Mouse (Mus musculus) spleen, adult 2 months (tissue): ENCODE results near the gene Olfr791. TPM values are rescaled to one million over a fixed set of nuclear protein-coding genes. Genes with fewer than 3 reads are reported as not detected.

Source experiments
- DNase-seq, 2 experiments: peaks; one replicate each; pipeline versions ENCODE4 v3.0.0 to v3.0.0-alpha.2; 2012 to 2021; ENCODE audit warnings: low spot score in 2 of 2, low read depth in 1 of 2
- H3K27ac ChIP-seq: fragments of 200-500 bp; 2 replicates; pipeline ENCODE4 v1.5.1; 2012; ENCODE audit warnings: low read length, inconsistent platforms; ENCODE audit not compliant: insufficient read depth
- H3K27me3 ChIP-seq: fragments of 200-500 bp; 2 replicates; pipeline ENCODE4 v1.6.1; 2012; ENCODE audit warnings: mild to moderate bottlenecking, moderate library complexity, low read length, inconsistent platforms; ENCODE audit not compliant: control insufficient read depth, insufficient read depth
- H3K36me3 ChIP-seq: fragments of 200-500 bp; 2 replicates; pipeline ENCODE4 v1.6.1; 2012; ENCODE audit warnings: mild to moderate bottlenecking, low read length, inconsistent platforms; ENCODE audit not compliant: control insufficient read depth, insufficient read depth
- H3K4me1 ChIP-seq: fragments of 200-500 bp; 2 replicates; pipeline ENCODE4 v1.6.1; 2011; ENCODE audit warnings: inconsistent platforms; ENCODE audit not compliant: control insufficient read depth, insufficient read depth, insufficient read length
- H3K4me3 ChIP-seq: fragments of 200-500 bp; 2 replicates; pipeline ENCODE4 v1.5.1; 2011; ENCODE audit warnings: mild to moderate bottlenecking, inconsistent platforms; ENCODE audit not compliant: insufficient read depth, insufficient read length; ENCODE audit errors: extremely low read depth
- CTCF ChIP-seq: fragments of 200-500 bp; IDR thresholded peaks from 2 replicates; pipeline ENCODE4 v1.5.1; 2011; ENCODE audit warnings: mild to moderate bottlenecking, inconsistent platforms; ENCODE audit not compliant: insufficient read depth, insufficient read length, insufficient replicate concordance; ENCODE audit errors: extremely low read depth
- POLR2A ChIP-seq: fragments of 200-500 bp; IDR thresholded peaks from 2 replicates; pipeline ENCODE4 v1.6.1; 2011; ENCODE audit warnings: low read depth, low read length, inconsistent platforms
- WGBS: fragments of 180-500 bp; shearing (Covaris S2); methylation state at CpG from one replicate; pipeline ENCODE4 v1.1.7; 2018; 5-methylcytosine and 5-hydroxymethylcytosine counted together
- polyA plus RNA-seq: library from polyadenylated mRNA; depleted of rRNA; stranded (reverse); fragments of >200 nt; gene quantifications from 2 replicates; pipeline ENCODE4 v1.2.3, GENCODE M21; 2012; rRNA removed

The Olfr791 gene
- polyA plus RNA-seq = not detected in 2 replicates

DNA sequence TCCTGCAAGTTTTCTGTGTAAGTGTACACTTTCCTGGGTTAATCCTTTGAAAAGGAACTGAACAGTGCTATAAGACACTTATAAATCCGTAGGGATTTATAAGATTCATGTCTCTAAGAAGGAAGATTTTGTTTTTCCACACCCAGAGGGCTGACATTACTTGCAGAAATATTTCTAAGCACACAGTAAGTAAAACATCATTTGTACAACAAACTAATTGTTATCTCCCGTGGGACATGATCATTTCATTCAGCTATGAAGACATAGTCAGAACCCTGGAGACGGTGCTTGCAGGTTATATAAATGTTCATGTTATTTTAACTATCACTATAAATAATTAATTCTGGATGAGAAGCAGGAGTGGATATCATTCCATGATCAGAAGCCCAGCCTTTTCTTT is at the start of gene Olfr791:
Olfr791 (plus strand) TSS at position 301 of the 400 bp plus-strand sequence.
- no peak within 1 kb of the TSS for H3K27ac ChIP-seq
- H3K27me3 ChIP-seq = no peaks in the 10 kb centered on the region
- no peak within 1 kb of the TSS for H3K4me3 ChIP-seq
- WGBS = 69% methylated on average over 3 of the region's 3 CpGs
- TF ChIP-seq POLR2A (no peak), CTCF (no peak)
- no peak for DNase-seq
- no peaks in the 10 kb centered on the region for H3K36me3 ChIP-seq
- H3K4me1 ChIP-seq = no peaks in the 10 kb centered on the region

DNA sequence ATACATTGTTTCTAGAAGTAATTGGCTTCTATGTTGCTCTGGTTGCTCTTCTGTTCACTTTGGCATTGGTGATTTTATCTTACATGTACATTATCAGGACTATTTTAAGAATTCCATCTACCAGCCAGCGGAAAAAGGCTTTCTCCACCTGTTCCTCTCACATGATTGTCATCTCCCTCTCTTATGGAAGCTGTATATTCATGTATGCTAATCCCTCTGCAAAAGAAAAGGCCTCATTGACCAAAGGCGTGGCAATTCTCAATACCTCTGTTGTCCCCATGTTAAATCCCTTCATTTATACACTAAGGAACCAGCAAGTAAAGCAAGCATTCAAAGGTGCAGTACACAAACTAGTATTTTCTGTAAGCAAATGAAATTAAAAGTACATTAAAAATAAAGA is 48.3 kb upstream of the Olfr791 start:
- no peak overlapping the region for H3K27ac ChIP-seq
- TF ChIP-seq CTCF (no peak), POLR2A (no peak)
- H3K4me1 ChIP-seq = no peaks in the 10 kb centered on the region
- 75% methylated on average over 2 of the region's 2 CpGs for WGBS
- DNase-seq = no peak
- H3K4me3 ChIP-seq = no peak overlapping the region
- H3K27me3 ChIP-seq = no peaks in the 10 kb centered on the region
- no peaks in the 10 kb centered on the region for H3K36me3 ChIP-seq

DNA sequence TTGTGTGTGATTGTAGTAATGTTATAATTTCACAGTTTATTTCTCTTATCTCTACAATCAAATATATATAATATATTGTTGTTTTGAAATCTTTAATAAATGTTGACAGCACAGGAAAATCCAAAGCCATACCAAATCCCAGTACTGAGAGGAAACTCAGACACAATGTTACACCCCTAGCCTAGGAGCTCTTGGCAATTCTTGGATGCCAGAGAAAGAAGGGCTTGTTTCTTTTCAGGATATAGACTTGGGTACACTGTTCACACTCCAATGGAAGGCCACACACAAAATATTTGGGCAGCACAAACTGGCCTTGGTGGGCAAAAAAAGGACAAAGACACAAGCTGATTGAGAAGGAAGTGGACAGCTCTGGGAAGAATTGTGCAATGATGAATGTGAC is 47.9 kb upstream of the Olfr791 start:
- H3K36me3 ChIP-seq = no peaks in the 10 kb centered on the region
- H3K27me3 ChIP-seq = no peaks in the 10 kb centered on the region
- no peak overlapping the region for H3K4me3 ChIP-seq
- H3K4me1 ChIP-seq = no peaks in the 10 kb centered on the region
- DNase-seq = no peak
- no peak for TF ChIP-seq CTCF
- TF ChIP-seq POLR2A = no peak
- no peak overlapping the region for H3K27ac ChIP-seq

DNA sequence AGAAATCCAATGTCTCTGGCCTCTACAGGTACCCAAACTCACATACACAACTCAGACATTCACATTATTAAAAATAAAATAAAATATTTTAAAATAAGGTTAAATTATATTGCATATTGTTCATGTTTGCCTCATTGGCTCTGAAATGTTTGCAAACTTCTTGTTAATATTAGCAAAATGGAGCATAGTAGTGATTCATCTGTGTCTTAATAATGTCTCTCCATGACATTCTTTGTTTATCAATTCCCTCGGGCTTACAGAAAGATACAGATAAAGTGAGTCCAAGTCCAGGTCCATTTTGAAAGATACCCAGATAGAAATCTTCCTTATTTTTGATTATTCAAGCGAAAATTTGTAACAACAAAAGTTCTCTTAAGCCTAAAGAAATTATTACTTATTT is 37.1 kb upstream of the Olfr791 start, which contains the start of gene Olfr789:
Olfr789 (plus strand) TSS at position 301 of the 400 bp plus-strand sequence.
- no peak for DNase-seq
- no peak within 1 kb of the TSS for H3K27ac ChIP-seq
- no peak within 1 kb of the TSS for H3K4me3 ChIP-seq
- TF ChIP-seq CTCF (no peak), POLR2A (no peak)
- no peaks in the 10 kb centered on the region for H3K36me3 ChIP-seq
- H3K27me3 ChIP-seq = no peaks in the 10 kb centered on the region
- 62% methylated on average over 2 of the region's 2 CpGs for WGBS
- no peaks in the 10 kb centered on the region for H3K4me1 ChIP-seq

DNA sequence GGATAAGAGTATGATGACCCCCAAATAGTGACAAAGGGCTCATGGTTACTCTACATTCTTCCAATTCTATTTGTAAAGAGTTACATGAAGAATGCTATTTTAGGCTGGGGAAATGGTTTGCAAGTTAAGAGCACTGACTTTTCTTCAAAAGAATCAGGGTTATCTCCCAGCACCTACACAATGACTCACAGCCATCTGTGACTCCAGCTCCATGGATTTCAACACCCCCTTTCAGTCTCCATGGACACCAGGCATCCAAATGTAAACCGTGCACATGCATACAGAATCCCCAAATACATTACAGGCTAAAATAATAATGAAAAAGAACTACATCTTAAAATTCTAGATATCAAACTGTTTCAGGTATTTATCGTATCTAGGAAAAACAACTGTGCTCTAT is 31.5 kb upstream of the Olfr791 start:
- Histone ChIP-seq H3K36me3 (no peaks in the 10 kb centered on the region), H3K27me3 (no peaks in the 10 kb centered on the region)
- 77% methylated on average over 2 of the region's 2 CpGs for WGBS

DNA sequence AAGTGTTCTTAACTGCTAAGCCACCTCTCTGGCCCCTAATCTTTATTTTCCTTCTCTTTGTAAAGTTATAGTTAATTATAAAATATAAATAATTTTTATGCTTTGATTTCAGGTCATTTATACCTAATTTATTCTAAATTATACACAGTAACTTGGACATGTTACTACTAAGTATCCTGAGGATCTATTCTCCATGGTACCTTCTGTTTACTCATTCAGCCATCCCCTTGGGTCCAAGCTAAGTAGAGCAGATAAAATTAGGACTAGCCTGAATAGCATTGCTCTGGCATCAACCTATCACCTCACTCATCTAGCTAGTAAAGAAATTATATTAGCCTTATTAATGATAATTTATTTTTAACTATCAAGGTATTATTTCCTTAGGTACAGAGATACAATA is 23.4 kb upstream of the Olfr791 start, which contains the start of gene Olfr790:
Olfr790 (plus strand) TSS at position 301 of the 400 bp plus-strand sequence.
- Histone ChIP-seq H3K27ac (no peak within 1 kb of the TSS), H3K36me3 (no peaks in the 10 kb centered on the region), H3K4me1 (no peaks in the 10 kb centered on the region), H3K27me3 (no peaks in the 10 kb centered on the region), H3K4me3 (no peak within 1 kb of the TSS)
- TF ChIP-seq POLR2A = no peak
- no peak for TF ChIP-seq CTCF
- DNase-seq = no peak

More for the DNA sequence above, 31.5 kb upstream of the Olfr791 start:
- no peak overlapping the region for H3K27ac ChIP-seq
- DNase-seq = no peak
- no peak overlapping the region for H3K4me3 ChIP-seq
- TF ChIP-seq POLR2A = no peak
- TF ChIP-seq CTCF = no peak
- H3K4me1 ChIP-seq = no peaks in the 10 kb centered on the region

DNA sequence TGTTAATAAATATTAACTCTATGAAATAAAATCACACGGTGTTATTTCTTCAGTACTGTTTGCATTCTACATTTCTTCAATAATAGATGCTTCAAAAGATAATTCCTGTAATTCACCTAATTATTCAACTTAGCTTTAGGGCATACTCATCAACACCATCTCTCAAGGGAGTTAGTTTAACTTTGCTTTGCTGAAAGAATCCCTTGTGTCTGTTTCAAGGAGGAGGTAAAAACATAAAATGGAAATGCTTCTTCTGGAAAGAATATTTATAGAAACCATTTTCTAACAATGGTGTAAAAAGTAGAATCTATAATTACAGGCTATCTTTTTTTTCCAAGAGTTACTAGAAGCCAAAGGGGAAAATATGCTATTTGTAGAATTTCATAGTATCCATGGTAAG is 17.3 kb downstream of the Olfr791 start, which contains the start of gene Olfr792:
Olfr792 (plus strand) TSS at position 301 of the 400 bp plus-strand sequence.
- 80% methylated on average over 1 of the region's 1 CpGs for WGBS
- H3K4me1 ChIP-seq = no peaks in the 10 kb centered on the region
- H3K36me3 ChIP-seq = no peaks in the 10 kb centered on the region
- no peaks in the 10 kb centered on the region for H3K27me3 ChIP-seq
- H3K4me3 ChIP-seq = no peak within 1 kb of the TSS
- no peak for TF ChIP-seq POLR2A
- no peak for TF ChIP-seq CTCF
- H3K27ac ChIP-seq = no peak within 1 kb of the TSS
- no peak for DNase-seq
